Mouse (Mus musculus): ENCODE measurements at regions not wholly inside any gene's neighbourhood (a gene's known extent, or its start where the extent isn't known, plus 50 kb on each side); places are given as distances from the start of the nearest gene placed in this dataset.

DNA sequence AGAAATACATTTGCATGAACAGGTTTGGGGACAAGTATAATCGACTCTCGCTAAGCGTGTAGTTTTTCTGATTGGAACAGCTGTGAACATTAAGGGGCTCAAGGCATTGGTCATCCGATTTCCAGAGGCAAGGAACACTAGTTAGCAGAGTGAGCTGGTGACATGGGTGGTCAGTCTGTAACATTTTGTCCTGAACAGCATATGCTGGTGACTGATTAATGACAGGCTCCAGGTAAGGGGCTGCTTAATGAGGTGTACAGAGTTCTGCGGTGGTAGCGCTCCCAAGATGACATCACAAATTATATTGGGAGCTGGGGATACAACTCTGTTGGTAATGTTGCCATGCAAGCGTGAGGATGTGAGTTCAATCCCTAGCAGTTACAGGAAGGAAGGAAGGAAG, 266.3 kb upstream of the Castor2 start:
- Histone ChIP-seq H3K4me1 (replicated peaks; ENCODE audit: control insufficient read depth, insufficient read depth, low read length) (no peaks in the 10 kb centered on the region), H3K4me2 (replicated peaks; ENCODE audit: low read depth) (no peak overlapping the region), H3K4me3 (ENCODE audit: low read depth, low read length) (no peak overlapping the region), H3K27me3 (replicated peaks; ENCODE audit: control insufficient read depth, insufficient read depth, low read length) (no peaks in the 10 kb centered on the region), H3K27ac (ENCODE audit: low read depth, low read length) (no peak overlapping the region), H3K36me3 (ENCODE audit: control insufficient read depth, insufficient read depth) (no peaks in the 10 kb centered on the region), H3K9me3 (ENCODE audit: control insufficient read depth) (no peaks in the 10 kb centered on the region), H3K9ac (ENCODE audit: low read depth, low read length) (no peak overlapping the region)
- 88% methylated on average over 7 of the region's 7 CpGs for WGBS
- ATAC-seq = no peak
- TF ChIP-seq CTCF (IDR thresholded peaks at IDR 0.05; ENCODE audit: low read depth) = no peak

DNA sequence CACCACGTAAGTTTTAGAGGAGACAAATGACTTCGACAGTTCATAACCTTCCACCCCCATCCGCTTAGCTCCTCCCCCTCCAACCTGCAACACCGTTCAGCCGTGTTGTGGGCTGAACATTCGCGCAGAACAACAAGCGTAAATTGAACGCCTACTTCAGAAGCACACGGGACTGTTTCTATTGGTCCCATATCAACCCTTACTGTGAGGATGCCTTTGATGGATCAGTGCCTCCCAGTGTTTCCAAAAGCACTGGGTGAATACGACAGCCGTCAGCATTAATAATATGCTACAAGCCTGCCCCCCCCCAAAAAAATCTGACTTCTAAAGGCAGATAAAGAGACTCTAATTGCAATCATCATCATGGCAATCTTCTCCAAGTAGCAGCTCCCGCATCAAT, 271.3 kb upstream of the Castor2 start:
- no peak overlapping the region for H3K4me3 ChIP-seq (ENCODE audit: low read depth, low read length)
- ATAC-seq = no peak
- no peak overlapping the region for H3K4me2 ChIP-seq (replicated peaks; ENCODE audit: low read depth)
- no peak for TF ChIP-seq CTCF (IDR thresholded peaks at IDR 0.05; ENCODE audit: low read depth)
- no peak overlapping the region for H3K27ac ChIP-seq (ENCODE audit: low read depth, low read length)
- H3K9ac ChIP-seq (ENCODE audit: low read depth, low read length) = no peak overlapping the region
- no peaks in the 10 kb centered on the region for H3K9me3 ChIP-seq (ENCODE audit: control insufficient read depth)
- no peaks in the 10 kb centered on the region for H3K36me3 ChIP-seq (ENCODE audit: control insufficient read depth, insufficient read depth)
- H3K27me3 ChIP-seq (replicated peaks; ENCODE audit: control insufficient read depth, insufficient read depth, low read length) = no peaks in the 10 kb centered on the region
- no peaks in the 10 kb centered on the region for H3K4me1 ChIP-seq (replicated peaks; ENCODE audit: control insufficient read depth, insufficient read depth, low read length)
- 89% methylated on average over 13 of the region's 13 CpGs for WGBS

DNA sequence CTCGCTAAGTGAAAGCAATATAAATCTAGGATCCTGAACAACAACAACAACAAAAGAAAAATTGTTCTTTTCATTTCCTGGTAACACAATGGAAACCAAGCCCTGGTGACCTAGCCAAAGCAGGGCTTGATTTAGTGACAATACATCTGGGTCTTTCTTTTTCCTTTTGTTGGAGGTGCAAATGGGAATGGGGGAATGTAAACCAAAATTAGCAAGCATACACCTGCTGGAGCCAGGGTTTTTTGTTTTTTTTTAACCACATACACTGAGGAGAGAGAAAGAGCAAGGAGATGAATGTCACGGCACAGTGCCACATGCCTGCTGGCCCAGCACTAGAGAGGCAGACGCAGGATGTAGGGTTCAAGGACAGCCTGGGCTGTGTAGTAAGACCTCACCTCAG, 275.6 kb upstream of the Castor2 start:
- no peaks in the 10 kb centered on the region for H3K9me3 ChIP-seq (ENCODE audit: control insufficient read depth)
- no peaks in the 10 kb centered on the region for H3K27me3 ChIP-seq (replicated peaks; ENCODE audit: control insufficient read depth, insufficient read depth, low read length)
- H3K9ac ChIP-seq (ENCODE audit: low read depth, low read length) = no peak overlapping the region
- H3K36me3 ChIP-seq (ENCODE audit: control insufficient read depth, insufficient read depth) = no peaks in the 10 kb centered on the region
- 78% methylated on average over 3 of the region's 3 CpGs for WGBS
- H3K27ac ChIP-seq (ENCODE audit: low read depth, low read length) = no peak overlapping the region
- H3K4me3 ChIP-seq (ENCODE audit: low read depth, low read length) = no peak overlapping the region
- ATAC-seq = no peak
- H3K4me2 ChIP-seq (replicated peaks; ENCODE audit: low read depth) = no peak overlapping the region
- TF ChIP-seq CTCF (IDR thresholded peaks at IDR 0.05; ENCODE audit: low read depth) = no peak
- H3K4me1 ChIP-seq (replicated peaks; ENCODE audit: control insufficient read depth, insufficient read depth, low read length) = no peaks in the 10 kb centered on the region

DNA sequence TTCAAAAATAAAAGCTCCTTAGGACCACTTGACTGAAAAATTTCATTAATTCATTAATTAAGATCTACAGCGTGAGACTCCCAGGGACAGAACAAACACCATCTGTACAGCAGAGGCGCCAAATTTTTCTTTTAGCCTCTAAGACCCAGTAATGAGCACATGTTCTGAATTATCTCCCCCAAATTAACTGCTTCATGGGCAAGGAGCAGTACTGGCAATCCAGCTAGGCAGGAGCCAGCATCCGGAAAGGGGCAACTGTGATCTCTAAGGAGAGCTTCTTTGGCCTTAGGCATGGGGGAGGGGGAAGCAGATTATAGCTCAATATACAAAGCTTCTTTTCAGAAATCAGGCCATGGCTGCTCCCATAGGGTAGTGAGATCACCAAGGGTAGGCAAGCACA, 278.2 kb upstream of the Castor2 start:
- no peak overlapping the region for H3K9ac ChIP-seq (ENCODE audit: low read depth, low read length)
- TF ChIP-seq CTCF (IDR thresholded peaks at IDR 0.05; ENCODE audit: low read depth) = no peak
- no peak overlapping the region for H3K4me2 ChIP-seq (replicated peaks; ENCODE audit: low read depth)
- no peaks in the 10 kb centered on the region for H3K4me1 ChIP-seq (replicated peaks; ENCODE audit: control insufficient read depth, insufficient read depth, low read length)
- no peaks in the 10 kb centered on the region for H3K9me3 ChIP-seq (ENCODE audit: control insufficient read depth)
- H3K27me3 ChIP-seq (replicated peaks; ENCODE audit: control insufficient read depth, insufficient read depth, low read length) = no peaks in the 10 kb centered on the region
- H3K4me3 ChIP-seq (ENCODE audit: low read depth, low read length) = no peak overlapping the region
- H3K36me3 ChIP-seq (ENCODE audit: control insufficient read depth, insufficient read depth) = no peaks in the 10 kb centered on the region
- no peak overlapping the region for H3K27ac ChIP-seq (ENCODE audit: low read depth, low read length)
- no peak for ATAC-seq
- 87% methylated on average over 3 of the region's 3 CpGs for WGBS

DNA sequence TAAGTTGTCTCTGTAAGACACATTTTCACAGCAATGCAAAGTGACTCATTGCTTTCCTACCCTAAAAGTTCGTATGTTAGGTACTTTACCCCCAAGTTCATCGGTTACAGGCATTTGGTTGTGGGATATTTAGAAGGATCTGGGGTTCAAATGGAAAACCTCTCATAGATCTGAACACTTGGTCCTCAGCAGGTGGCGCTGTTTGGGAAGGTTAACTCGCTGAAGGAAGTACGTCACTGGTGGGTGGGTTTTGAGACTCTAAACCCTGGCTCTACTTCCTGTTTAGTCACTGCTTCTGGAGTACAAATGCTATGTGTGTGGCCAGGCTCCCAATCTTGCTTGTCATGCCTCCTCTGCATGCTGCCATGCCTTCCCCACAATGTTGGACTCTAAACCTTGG, 284.0 kb upstream of the Castor2 start:
- peak; percentile 40 for TF ChIP-seq CTCF (IDR thresholded peaks at IDR 0.05; ENCODE audit: low read depth)
- Histone ChIP-seq H3K27me3 (replicated peaks; ENCODE audit: control insufficient read depth, insufficient read depth, low read length) (no peaks in the 10 kb centered on the region), H3K27ac (ENCODE audit: low read depth, low read length) (no peak overlapping the region), H3K36me3 (ENCODE audit: control insufficient read depth, insufficient read depth) (no peaks in the 10 kb centered on the region), H3K4me2 (replicated peaks; ENCODE audit: low read depth) (no peak overlapping the region), H3K9me3 (ENCODE audit: control insufficient read depth) (no peaks in the 10 kb centered on the region), H3K9ac (ENCODE audit: low read depth, low read length) (no peak overlapping the region), H3K4me1 (replicated peaks; ENCODE audit: control insufficient read depth, insufficient read depth, low read length) (no peaks in the 10 kb centered on the region), H3K4me3 (ENCODE audit: low read depth, low read length) (no peak overlapping the region)
- ATAC-seq = no peak
- 79% methylated on average over 5 of the region's 5 CpGs for WGBS

DNA sequence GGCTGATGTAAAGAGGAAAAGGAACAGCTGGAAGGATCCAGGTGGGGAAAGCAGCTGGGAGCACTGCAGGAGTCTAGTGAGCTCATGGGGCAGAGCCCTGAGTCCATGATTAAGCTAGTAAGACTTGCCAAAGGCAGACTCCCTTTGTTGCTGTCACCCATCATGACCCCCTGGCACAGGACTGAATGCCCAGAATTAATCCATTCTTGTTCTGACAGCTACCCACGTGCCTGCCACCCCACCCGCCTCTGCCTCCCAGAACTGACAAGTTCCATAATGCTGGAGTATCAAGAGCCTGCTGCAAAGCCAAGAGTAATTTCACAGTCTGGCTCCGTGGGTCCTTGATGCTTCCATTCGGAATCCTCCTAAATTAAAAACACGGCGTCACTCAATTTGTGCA, 285.1 kb upstream of the Castor2 start:
- WGBS = 75% methylated on average over 6 of the region's 6 CpGs
- no peak overlapping the region for H3K4me3 ChIP-seq (ENCODE audit: low read depth, low read length)
- no peak overlapping the region for H3K9ac ChIP-seq (ENCODE audit: low read depth, low read length)
- no peaks in the 10 kb centered on the region for H3K4me1 ChIP-seq (replicated peaks; ENCODE audit: control insufficient read depth, insufficient read depth, low read length)
- H3K9me3 ChIP-seq (ENCODE audit: control insufficient read depth) = no peaks in the 10 kb centered on the region
- no peak for ATAC-seq
- no peak for TF ChIP-seq CTCF (IDR thresholded peaks at IDR 0.05; ENCODE audit: low read depth)
- no peak overlapping the region for H3K4me2 ChIP-seq (replicated peaks; ENCODE audit: low read depth)
- H3K27me3 ChIP-seq (replicated peaks; ENCODE audit: control insufficient read depth, insufficient read depth, low read length) = no peaks in the 10 kb centered on the region
- H3K36me3 ChIP-seq (ENCODE audit: control insufficient read depth, insufficient read depth) = no peaks in the 10 kb centered on the region
- no peak overlapping the region for H3K27ac ChIP-seq (ENCODE audit: low read depth, low read length)

DNA sequence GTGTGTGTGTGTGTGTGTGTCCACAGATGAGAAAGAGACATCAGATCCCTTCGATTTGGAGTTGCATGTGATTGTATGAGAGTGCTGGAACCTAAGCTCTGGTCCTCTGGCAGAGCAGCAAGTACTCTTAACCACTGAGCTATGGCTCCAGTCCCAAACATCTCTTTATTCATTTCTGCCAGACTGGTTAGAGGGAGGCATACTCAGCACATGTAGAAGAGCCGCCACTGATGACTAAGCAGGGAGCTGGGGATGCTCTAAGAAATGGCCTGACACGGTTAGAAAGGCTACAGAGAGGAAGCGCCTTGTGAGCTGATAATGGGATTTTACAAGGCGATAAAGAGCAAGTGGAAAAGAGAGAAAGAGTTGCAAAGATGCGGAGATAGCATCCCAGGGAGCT, 287.3 kb upstream of the Castor2 start:
- WGBS = 46% methylated on average over 6 of the region's 6 CpGs
- H3K9me3 ChIP-seq (ENCODE audit: control insufficient read depth) = no peaks in the 10 kb centered on the region
- no peak for ATAC-seq

More for the DNA sequence above, 287.3 kb upstream of the Castor2 start:
- Histone ChIP-seq H3K4me2 (replicated peaks; ENCODE audit: low read depth) (no peak overlapping the region), H3K9ac (ENCODE audit: low read depth, low read length) (no peak overlapping the region), H3K36me3 (ENCODE audit: control insufficient read depth, insufficient read depth) (no peaks in the 10 kb centered on the region), H3K4me3 (ENCODE audit: low read depth, low read length) (no peak overlapping the region), H3K27me3 (replicated peaks; ENCODE audit: control insufficient read depth, insufficient read depth, low read length) (no peaks in the 10 kb centered on the region), H3K27ac (ENCODE audit: low read depth, low read length) (no peak overlapping the region), H3K4me1 (replicated peaks; ENCODE audit: control insufficient read depth, insufficient read depth, low read length) (no peaks in the 10 kb centered on the region)
- no peak for TF ChIP-seq CTCF (IDR thresholded peaks at IDR 0.05; ENCODE audit: low read depth)
